Mouse (Mus musculus) CH12.LX (cell line): ENCODE data around the gene Cldn5.
A peak's percentile ranks its signal among the peaks of the same experiment; 100 is the strongest.

Experiments
- CHD2 ChIP-seq: IDR thresholded peaks from 2 replicates; pipeline ENCODE4 v1.6.1; 2011; ENCODE audit warnings: low read length, improper control_type of control experiment
- CTCF ChIP-seq, 2 experiments: IDR thresholded peaks in 1 of 2; conservative IDR thresholded peaks in 1 of 2; 2 replicates each; pipeline ENCODE4 v1.5.1; 2011 to 2012; ENCODE audit warnings: low read depth in 2 of 2, low read length in 2 of 2, improper control_type of control experiment in 1 of 2, inconsistent platforms in 1 of 2, mild to moderate bottlenecking in 1 of 2, moderate library complexity in 1 of 2
- E2F4 ChIP-seq: IDR thresholded peaks from 2 replicates; pipeline ENCODE4 v1.6.1; 2011; ENCODE audit warnings: low read depth, low read length, improper control_type of control experiment; ENCODE audit not compliant: insufficient replicate concordance
- EP300 ChIP-seq: IDR thresholded peaks from 2 replicates; pipeline ENCODE4 v1.6.1; 2011; ENCODE audit warnings: low read length, improper control_type of control experiment
- MAFK ChIP-seq: IDR thresholded peaks from 2 replicates; pipeline ENCODE4 v1.6.1; 2011; ENCODE audit warnings: low read length, improper control_type of control experiment; ENCODE audit not compliant: insufficient replicate concordance
- MAZ ChIP-seq: IDR thresholded peaks from 2 replicates; pipeline ENCODE4 v1.6.1; 2012; ENCODE audit warnings: low read depth, mild to moderate bottlenecking, inconsistent platforms, low read length, improper control_type of control experiment, moderate library complexity
- MYC ChIP-seq: IDR thresholded peaks from 2 replicates; pipeline ENCODE4 v1.6.1; 2011; ENCODE audit warnings: low read depth, mild to moderate bottlenecking, improper control_type of control experiment, low read length
- POLR2A ChIP-seq: IDR thresholded peaks from 2 replicates; pipeline ENCODE4 v1.6.1; 2011; ENCODE audit warnings: low read depth, mild to moderate bottlenecking, improper control_type of control experiment, low read length
- POLR2AphosphoS2 ChIP-seq: IDR thresholded peaks from 2 replicates; pipeline ENCODE4 v1.6.1; 2011; ENCODE audit warnings: low read depth, low read length, improper control_type of control experiment
- RCOR1 ChIP-seq: conservative IDR thresholded peaks from 2 replicates; pipeline ENCODE4 v1.6.1; 2012; ENCODE audit warnings: low read depth, mild to moderate bottlenecking, inconsistent platforms, low read length, improper control_type of control experiment
- SIN3A ChIP-seq: IDR thresholded peaks from 2 replicates; pipeline ENCODE4 v1.6.1; 2012; ENCODE audit warnings: low read length, improper control_type of control experiment, inconsistent platforms
- UBTF ChIP-seq: IDR thresholded peaks from 2 replicates; pipeline ENCODE4 v1.6.1; 2012; ENCODE audit warnings: low read depth, mild to moderate bottlenecking, inconsistent platforms, low read length, improper control_type of control experiment, moderate library complexity
- USF1 ChIP-seq: IDR thresholded peaks from 2 replicates; pipeline ENCODE4 v1.6.1; 2014; ENCODE audit warnings: low read depth, mild to moderate bottlenecking, inconsistent platforms, low read length, improper control_type of control experiment

DNA sequence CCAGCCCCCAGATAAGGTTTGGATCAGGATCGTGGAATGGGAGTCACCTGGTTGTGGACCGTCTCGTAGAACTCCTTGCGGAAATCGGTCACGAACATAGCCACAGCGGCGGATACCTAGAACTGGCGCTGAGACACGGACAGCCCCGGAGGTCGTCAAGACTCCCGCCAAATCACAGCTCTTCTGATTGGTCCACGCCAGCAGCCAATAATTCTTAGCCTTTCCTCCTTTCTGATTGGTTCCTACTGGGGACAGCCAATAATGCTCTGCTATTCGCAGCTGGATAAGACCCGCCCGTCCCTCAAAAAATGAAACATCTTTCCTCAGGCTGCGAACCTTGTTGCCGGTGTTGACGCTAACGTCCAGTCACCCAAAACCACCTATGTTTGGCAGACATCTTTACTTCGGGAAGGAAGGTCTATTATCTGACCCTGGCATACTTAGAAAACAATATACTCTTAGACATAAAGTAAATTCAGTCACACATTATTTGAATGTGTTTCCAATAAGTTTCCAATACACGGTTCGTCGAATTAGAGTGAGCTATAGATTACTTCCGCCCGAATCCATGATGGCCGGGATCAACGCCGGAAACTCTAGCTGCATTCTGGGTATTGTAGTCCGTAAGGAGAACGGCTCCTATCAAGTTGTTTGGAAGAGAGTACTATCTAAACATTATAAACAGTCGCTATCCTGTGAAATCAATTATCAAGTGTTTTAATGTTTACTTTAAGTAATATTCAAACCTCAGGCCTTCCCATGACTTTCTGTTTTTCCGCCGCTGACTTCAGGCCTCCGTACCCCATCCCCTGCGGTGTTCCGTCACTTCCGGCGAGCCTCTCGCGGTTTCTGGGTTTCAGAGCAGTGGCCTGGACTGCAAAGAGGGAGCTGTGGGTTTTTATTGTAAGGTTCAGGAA is 35.1 kb downstream of the Cldn5 start, which contains the start of the genes Ufd1 and Cdc45:
- TF ChIP-seq POLR2A (peak; percentile 98), CTCF (conservative IDR thresholded peaks at IDR 0.05 in 1 of 2, IDR thresholded peaks at IDR 0.05 in 1 of 2; ENCODE audit: low read depth in 2 of 2, low read length in 2 of 2) (no peak), CHD2 (peak; percentile 99), SIN3A (peak; percentile 98), USF1 (no peak), EP300 (no peak), POLR2AphosphoS2 (no peak; the same call in 1 of the 2 replicates), MAZ (peak; percentile 85), MYC (peak; percentile 62; the same call in 1 of the 2 replicates), MAFK (no peak), RCOR1 (0 out of 2 replicates have a peak, but pooled peaks have one; percentile 54), UBTF (no peak), E2F4 (peak; percentile 89; the same call in 1 of the 2 replicates)
